Mouse (Mus musculus) kidney, postnatal 14 days (tissue): ENCODE measurements around the gene Pparg.

Experiments
- DNase-seq: peaks from one replicate; pipeline ENCODE4 v3.0.0; 2022; ENCODE audit warnings: mixed read lengths

The Pparg gene

DNA sequence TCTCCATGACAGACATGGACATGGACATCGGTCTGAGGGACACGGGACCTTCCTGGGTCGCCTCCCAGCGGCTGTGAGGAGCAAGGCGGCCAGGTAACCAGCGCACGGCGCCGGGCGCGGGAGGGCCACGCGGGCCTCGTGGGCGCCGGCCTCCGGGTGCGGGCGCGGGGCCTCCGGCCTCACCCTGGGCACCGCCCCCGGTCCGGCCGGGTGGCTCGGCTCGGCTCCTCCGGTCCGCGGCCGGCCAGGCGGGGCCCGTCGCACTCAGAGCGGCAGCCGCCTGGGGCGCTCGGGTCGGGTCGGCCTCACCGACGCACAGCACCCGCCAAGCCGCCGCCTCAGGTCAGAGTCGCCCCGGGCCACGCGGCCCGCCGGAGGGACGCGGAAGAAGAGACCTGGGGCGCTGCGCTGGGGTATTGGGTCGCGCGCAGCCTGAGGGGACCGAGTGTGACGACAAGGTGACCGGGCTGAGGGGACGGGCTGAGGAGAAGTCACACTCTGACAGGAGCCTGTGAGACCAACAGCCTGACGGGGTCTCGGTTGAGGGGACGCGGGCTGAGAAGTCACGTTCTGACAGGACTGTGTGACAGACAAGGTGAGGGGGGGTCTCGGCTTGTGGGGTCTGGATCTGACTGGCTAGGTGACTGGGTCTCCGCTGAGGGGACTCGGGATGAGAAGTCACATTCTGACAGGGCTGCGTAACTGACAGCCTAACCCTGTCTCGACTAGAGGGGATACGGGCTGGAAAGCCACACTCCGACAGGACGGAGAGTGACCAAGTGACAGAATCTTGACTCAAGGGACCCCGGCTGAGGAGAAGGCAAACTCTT is at the start of gene Pparg:
TSS of gene Pparg (plus strand) at position 176 of the 830 bp plus-strand sequence.
- DNase-seq: peak; percentile 67

- no peak for DNase-seq
These were observed 48.0 kb upstream of the Pparg start for GRCm38 (mm10) chr6:115312780-115313179.

GRCm38 (mm10) chr6:115313235-115313738 is 47.5 kb upstream of the Pparg start:
- DNase-seq: no peak

DNA sequence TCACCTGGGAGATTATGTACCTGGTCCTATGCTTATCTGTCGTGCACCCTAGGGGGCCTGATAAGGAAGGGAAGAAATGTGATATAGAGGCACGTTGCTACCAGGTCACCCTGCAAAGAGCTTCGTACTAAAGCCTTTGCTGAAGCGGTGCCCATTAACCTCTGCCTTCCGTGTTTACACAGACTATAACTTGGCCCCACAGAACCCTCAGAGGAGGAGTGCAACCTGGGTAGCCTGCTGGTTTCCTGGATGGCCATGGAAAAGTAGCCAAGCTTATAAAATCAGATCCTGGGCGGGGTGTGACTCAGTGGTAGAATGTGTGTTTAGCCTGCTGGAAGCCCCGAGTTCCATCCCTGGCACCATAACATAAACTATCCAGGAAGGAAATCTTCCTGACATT is 46.8 kb upstream of the Pparg start:
- no peak for DNase-seq

GRCm38 (mm10) chr6:115315770-115316169 is 45.0 kb upstream of the Pparg start:
- no peak for DNase-seq

GRCm38 (mm10) chr6:115316811-115317221 is 43.9 kb upstream of the Pparg start:
- DNase-seq: no peak

DNA sequence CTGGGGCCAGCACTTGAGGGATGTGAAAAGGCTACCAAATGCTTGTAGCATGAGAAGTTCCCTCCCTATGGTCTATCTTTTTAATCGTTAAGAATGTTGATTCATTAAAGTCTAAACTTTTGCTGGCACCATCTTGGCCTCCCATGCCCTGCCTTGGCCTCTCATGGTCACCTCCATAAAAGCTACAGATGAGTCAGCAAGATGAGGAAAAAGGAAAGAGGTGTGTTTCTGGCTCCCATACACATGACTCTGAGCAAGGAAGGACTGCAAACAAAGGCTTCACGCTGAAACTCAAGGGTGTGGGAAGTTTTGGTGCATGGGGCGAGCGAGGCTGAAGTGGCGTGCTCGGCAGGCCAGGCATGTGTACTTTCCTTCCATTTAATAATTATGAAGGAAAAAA is 41.9 kb upstream of the Pparg start:
- DNase-seq: no peak

DNA sequence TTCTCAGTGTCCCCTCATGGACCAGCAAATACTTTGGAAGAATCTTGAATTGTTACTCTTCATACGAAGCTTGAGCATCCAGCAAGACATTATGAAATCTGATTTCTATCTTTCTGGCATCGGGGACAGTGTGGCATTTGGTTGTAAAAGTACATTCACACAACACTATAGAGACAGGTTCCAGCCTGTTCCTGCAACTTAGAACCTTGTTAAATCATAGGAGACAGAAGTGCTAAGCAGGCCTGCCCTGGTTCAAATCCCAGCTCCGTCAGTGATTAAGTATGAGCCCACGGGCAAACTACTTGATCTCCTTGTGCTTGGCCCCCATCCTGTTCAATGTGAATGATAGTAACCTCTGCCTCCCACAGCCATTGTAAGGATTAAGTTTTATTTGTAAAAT is 41.1 kb upstream of the Pparg start:
- no peak for DNase-seq

DNA sequence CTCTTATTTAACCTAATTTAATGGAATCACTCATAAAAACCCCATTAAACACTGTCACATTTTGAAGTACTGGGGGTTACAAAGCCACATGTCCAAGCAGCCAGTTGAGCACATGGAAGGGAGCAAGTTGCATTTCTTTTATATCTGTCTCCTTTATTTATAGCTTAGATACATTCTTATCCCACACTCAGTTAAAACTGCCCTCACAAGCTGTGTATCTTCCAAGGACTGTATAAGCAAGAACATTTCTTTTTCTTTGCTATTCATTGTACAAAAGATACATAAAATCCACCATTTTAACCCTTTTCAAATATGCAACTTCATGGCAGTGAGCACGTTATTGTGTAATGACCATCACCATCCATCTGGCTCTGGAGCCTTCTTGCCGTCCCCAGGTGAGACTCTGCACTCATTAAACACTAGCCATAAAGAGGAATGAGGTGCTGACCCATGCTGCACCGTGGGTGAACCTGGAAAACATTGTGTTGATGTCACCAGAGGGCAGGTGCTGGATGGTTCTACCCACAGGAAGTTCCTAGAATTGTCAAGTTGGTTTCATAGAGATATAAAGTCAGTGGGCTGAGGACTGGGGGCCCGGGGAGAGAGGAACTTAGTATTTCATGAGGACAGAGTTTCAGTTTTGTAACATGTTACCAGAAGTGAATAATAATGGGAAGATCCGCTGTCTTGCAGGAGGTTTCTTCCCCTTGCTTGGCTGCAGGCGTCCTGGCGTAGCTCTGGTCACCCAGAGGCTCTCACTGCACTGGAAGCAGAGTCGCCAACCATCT is 39.6 kb upstream of the Pparg start:
- DNase-seq: no peak

DNA sequence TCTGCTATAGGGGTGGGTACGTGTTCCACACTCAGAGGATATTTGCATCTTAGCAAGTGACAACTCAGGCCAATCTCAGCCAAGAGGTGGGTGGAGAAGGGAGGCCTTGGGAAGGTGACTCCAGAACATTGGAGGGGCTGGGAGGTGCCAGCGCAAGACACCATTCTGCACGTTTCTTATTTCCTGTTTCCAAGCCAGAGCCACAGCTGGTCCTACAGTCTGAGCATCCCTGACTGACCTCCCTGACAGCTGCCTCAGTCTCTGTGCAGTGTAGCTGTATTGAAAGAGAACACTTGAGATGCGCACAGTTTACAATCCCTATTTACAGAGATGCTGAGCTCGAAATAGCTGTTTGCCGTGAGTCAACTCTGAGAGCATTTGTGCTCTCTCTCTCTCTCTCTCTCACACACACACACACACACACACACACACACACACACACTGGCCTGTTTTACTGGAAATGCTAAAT is 38.8 kb upstream of the Pparg start:
- no peak for DNase-seq

- DNase-seq: no peak
These were observed 37.8 kb upstream of the Pparg start for GRCm38 (mm10) chr6:115322956-115323355.

DNA sequence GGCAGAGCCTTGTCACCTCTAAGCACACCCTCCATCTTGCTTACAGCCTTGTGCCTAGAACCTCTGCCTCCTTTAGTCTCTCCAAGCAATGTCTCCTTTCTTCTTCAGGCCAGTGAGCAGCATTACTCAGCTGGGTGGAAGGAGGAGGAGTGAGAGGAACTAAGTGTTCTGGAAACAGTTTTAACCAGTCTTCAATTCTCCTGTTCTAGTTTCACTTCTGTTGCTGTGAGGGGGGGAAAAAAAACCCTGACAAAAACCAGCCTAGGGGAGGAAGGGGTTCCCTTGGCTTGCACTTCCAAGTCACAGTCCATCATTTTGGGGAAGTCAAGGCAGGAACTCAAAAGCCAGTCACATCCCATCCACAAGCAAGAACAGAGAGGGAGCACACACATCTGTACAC is 29.8 kb upstream of the Pparg start:
- DNase-seq: no peak

GRCm38 (mm10) chr6:115333099-115333694 is 27.6 kb upstream of the Pparg start:
- no peak for DNase-seq

DNA sequence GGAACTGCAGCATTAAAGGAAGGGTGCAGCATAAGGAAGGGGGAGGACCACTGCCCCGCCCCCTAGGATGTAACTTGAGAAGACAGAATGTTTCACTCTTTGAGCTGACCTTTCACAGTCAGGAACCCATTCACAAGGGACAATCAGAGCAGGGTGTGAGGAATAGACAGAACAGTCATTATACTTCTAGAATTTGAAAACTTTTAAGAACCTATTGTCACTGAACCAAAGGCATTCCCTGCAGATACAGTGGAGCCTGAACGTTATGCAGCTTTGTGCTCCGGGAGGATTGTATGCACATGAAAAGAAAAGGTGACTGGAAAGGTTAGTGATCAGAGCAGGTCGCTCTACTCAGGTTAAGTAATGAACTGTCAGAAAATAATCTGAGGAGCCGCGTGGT is 25.2 kb upstream of the Pparg start:
- no peak for DNase-seq

DNA sequence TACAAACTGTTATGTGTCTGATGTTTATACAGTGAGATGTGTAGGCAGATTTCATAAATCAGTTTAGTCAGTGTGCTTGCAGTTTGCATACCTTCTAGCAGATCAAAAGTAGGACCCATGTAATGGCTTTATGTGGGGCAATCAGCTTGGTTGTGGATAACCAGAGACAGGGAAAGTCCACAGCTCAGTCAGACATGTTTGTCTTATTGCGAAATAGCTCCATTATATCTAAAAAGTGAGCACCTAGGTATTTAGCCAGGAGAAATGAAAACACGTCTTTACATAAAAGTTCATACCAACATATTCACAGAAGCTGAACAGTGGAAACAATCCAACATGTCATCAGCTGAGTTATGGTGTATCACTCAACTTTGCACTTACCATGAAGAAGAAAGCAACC is 20.7 kb upstream of the Pparg start:
- no peak for DNase-seq

GRCm38 (mm10) chr6:115343096-115343495 is 17.7 kb upstream of the Pparg start:
- DNase-seq: no peak

DNA sequence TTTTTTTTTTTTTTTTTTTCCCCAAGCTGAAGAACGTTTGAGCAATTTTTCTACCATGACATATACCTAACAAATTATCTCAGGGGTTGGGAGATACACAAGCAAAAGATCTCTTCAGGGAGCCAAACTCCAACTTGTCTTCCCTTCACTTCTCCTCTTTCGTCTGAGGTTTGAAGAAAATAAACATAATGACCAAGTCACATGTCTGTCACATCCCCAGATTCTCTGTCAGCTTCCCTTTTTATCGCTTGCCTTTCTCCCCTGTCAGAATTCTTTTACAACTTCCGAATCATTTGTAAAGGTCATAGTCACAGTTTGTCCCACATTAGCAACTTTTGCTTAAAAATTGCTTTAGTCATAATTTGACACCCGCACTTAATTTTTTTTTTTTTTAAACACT is 17.2 kb upstream of the Pparg start:
- DNase-seq: no peak

- no peak for DNase-seq
These were observed 16.6 kb upstream of the Pparg start for GRCm38 (mm10) chr6:115344101-115344500.

DNA sequence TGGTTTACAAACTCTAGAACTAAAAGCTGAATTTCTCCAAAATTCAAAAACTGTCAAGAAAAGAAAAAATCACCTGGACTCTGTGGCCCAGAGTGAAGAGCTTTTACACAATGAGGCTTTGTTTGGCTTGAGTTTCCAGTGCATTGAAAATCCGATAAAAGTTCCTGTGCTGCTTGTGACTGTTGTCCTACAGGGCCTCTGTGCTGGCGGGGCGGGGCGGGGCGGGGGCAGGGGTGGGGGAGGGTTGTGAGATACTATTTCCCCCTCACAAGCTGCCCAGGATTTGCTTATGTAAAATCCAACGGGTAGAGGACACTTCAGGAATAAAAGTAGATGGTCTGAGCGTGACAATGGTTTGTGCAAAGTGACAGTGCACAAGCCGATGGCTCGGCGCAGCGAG is 16.2 kb upstream of the Pparg start:
- DNase-seq: no peak

DNA sequence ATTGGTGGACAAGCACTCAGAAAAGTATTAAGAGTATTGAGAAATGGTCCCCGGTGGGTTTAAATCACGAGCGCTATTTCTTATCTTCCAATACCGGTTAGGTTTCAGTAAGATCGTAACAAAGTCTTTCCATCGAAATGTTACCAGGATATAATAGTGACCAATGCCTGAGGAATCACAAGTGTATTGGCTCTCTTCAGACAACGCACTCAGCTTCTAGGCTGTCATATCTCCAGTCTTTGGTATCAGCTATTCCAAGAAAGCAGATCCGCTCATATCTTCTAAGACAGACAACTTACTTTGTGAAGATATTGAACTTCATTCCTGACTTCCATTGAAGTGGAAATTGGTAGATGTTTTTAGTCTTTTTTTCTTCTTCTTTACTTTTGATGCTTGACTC is 15.7 kb upstream of the Pparg start:
- DNase-seq: no peak

- peak; percentile 6 for DNase-seq
These were observed 10.9 kb upstream of the Pparg start for GRCm38 (mm10) chr6:115349641-115350464.
